Mouse (Mus musculus): ENCODE measurements around the gene Pald1. TPM values are rescaled to one million over a fixed set of nuclear protein-coding genes. Genes with fewer than 3 reads are reported as not detected.

Gene Pald1
- polyA plus RNA-seq, 1 experiment from 2014 or later = 21.8 TPM

DNA sequence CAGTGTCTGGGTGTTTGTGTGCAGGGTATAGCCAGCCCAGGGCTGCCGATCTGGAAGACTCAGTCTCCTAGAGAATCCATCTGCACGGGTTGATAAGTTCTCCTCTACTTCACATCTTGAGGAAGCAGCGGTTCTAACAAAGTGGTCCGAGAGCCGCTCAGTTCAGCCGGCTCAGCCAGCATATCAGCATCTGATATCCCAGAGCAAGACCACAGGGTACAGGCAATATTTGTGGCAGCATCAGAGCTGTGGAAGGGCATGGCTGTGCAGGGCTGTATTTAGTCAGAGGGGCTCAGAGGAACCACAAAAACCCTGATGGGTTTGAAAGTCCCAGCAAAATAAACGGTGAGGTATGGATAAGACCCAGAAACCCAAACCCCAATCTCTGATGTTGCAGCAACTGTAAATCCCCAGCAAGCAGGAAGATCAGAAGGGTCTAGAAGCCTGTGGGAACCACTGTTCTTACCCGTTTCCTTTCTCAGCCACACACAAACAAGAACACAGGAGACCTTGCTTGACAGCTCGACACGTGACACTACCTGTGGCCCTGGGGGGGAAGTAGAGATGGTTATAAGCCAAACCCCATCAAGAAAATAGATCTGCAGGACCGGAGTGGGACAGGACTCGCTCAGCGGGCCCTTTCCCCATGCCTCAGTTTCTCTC, 77.3 kb downstream of the Pald1 start:
- Histone ChIP-seq H3K9ac (no peak overlapping the region), H3K4me3 (no peak overlapping the region), H3K27ac (no peak overlapping the region), H3K4me1 (replicated peaks) (no peaks in the 10 kb centered on the region), H3K27me3 (no peaks in the 10 kb centered on the region), H3K9me3 (replicated peaks) (no peaks in the 10 kb centered on the region), H3K4me2 (no peak overlapping the region), H3K36me3 (no peaks in the 10 kb centered on the region)
- WGBS = 78% methylated on average over 13 of the region's 13 CpGs
- no peak for ATAC-seq (replicated peaks; ENCODE audit: insufficient number of reproducible peaks, insufficient read depth, low FRiP score, low read depth)

- H3K9ac ChIP-seq = no peak overlapping the region
- H3K4me2 ChIP-seq = no peak overlapping the region
- H3K27me3 ChIP-seq = no peaks in the 10 kb centered on the region
- no peak overlapping the region for H3K27ac ChIP-seq
- 78% methylated on average over 6 of the region's 6 CpGs for WGBS
- ATAC-seq (replicated peaks; ENCODE audit: insufficient number of reproducible peaks, insufficient read depth, low FRiP score, low read depth) = no peak
- no peaks in the 10 kb centered on the region for H3K4me1 ChIP-seq (replicated peaks)
- no peaks in the 10 kb centered on the region for H3K9me3 ChIP-seq (replicated peaks)
- H3K36me3 ChIP-seq = no peaks in the 10 kb centered on the region
- no peak overlapping the region for H3K4me3 ChIP-seq
Observed at GRCm38 (mm10) chr10:61304046-61304445, 79.3 kb downstream of the Pald1 start.

DNA sequence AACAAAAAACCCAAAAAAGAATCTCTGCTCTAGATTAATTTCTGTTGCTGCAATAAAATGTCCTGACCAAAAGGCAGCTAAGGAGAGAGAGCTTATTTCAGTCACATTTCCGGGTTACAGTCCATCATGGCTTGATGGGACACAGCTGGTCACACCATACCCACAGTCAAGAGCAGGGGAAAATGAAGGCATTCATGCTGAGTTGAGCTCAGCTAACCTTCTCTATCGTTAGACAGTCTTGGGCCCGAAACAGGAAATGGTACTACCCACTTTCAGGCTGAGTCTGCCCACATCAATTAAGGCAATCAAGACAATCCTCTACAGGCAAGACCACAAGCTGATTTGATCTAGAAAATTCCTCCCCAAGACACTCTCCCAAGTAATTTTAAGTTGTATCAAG, 82.3 kb downstream of the Pald1 start:
- Histone ChIP-seq H3K36me3 (no peaks in the 10 kb centered on the region), H3K27ac (no peak overlapping the region), H3K9ac (no peak overlapping the region), H3K9me3 (replicated peaks) (no peaks in the 10 kb centered on the region), H3K4me2 (no peak overlapping the region), H3K4me1 (replicated peaks) (peaks cover 12% of the 10 kb centered on the region), H3K4me3 (no peak overlapping the region), H3K27me3 (no peaks in the 10 kb centered on the region)
- 53% methylated on average over 3 of the region's 3 CpGs for WGBS
- no peak for ATAC-seq (replicated peaks; ENCODE audit: insufficient number of reproducible peaks, insufficient read depth, low FRiP score, low read depth)

- ATAC-seq (replicated peaks; ENCODE audit: insufficient number of reproducible peaks, insufficient read depth, low FRiP score, low read depth) = no peak
- H3K27me3 ChIP-seq = no peaks in the 10 kb centered on the region
Observed at GRCm38 (mm10) chr10:61297477-61297876, 85.9 kb downstream of the Pald1 start, which contains the start of gene Prf1. Prf1 (plus strand) TSS chr10:61297833.

DNA sequence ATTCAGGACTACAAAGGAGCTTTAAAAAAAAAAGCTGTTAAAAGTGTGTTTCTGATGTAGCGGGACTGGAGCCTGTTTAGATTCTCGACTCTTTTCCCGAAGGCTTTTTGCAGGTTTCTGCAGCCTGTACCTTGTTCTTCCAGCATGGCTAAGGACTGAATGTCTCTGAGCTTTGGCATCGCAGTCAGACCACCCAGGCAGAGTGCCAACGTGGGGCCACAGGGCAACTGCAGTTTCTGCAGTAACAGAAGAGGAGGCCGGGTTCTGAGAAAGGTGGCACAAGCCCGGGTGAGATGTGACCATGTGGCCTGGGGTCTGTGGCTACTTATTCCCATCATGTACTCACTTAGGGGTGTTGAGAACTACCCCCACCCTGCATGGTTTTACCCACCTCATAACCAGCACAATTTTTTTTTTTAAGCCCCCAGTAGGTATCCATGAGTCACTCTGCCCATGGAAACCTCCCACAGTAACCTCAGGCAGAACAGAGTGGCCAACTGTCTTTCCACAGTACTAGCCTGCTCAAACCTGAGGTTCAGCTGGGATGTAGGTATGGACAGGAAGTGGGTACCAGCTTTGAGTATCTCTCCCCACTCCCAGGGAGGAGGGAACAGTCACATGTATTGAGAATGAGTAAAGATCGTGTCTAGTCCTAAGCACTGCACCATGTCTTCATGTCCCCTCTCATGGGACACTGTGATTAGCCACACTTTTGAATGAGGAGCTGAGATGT, 86.5 kb downstream of the Pald1 start:
- no peaks in the 10 kb centered on the region for H3K27me3 ChIP-seq
- H3K4me1 ChIP-seq (replicated peaks) = peaks cover 12% of the 10 kb centered on the region
- ATAC-seq (replicated peaks; ENCODE audit: insufficient number of reproducible peaks, insufficient read depth, low FRiP score, low read depth) = no peak
- no peaks in the 10 kb centered on the region for H3K9me3 ChIP-seq (replicated peaks)
- no peak overlapping the region for H3K9ac ChIP-seq
- no peaks in the 10 kb centered on the region for H3K36me3 ChIP-seq
- H3K4me3 ChIP-seq = no peak overlapping the region
- no peak overlapping the region for H3K4me2 ChIP-seq
- 64% methylated on average over 8 of the region's 8 CpGs for WGBS
- H3K27ac ChIP-seq = no peak overlapping the region

More at GRCm38 (mm10) chr10:61297477-61297876, 85.9 kb downstream of the Pald1 start, which contains the start of gene Prf1:
- H3K36me3 ChIP-seq = no peaks in the 10 kb centered on the region
- no peak within 1 kb of the TSS for H3K9ac ChIP-seq
- WGBS = 54% methylated on average over 7 of the region's 7 CpGs
- H3K9me3 ChIP-seq (replicated peaks) = no peaks in the 10 kb centered on the region
- peaks cover 12% of the 10 kb centered on the region for H3K4me1 ChIP-seq (replicated peaks)
- H3K4me2 ChIP-seq = no peak within 1 kb of the TSS
- no peak within 1 kb of the TSS for H3K27ac ChIP-seq
- no peak within 1 kb of the TSS for H3K4me3 ChIP-seq

DNA sequence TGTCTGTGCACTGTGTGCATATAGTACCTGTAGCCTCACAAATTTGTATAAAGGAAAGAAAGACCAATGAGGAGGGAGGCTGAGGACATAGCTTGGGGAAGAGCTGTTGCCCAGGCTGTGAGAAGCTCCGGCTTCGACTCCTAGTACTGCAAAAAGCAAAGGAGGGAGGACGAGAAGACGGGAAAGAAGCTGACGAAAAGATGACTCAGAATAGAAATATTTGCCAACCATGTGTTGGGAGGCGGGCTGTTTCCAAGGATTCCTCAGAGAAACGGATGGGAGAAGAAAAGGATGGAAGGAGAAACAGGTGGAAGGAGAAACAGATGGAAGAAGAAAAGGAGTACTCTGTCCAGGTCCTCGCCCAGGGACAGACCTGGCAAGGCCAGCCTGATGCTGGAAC, 89.1 kb downstream of the Pald1 start:
- H3K36me3 ChIP-seq = no peaks in the 10 kb centered on the region
- no peak for ATAC-seq (replicated peaks; ENCODE audit: insufficient number of reproducible peaks, insufficient read depth, low FRiP score, low read depth)
- H3K9ac ChIP-seq = no peak overlapping the region
- H3K27me3 ChIP-seq = no peaks in the 10 kb centered on the region
- 58% methylated on average over 8 of the region's 8 CpGs for WGBS
- H3K9me3 ChIP-seq (replicated peaks) = no peaks in the 10 kb centered on the region
- H3K27ac ChIP-seq = no peak overlapping the region
- no peak overlapping the region for H3K4me3 ChIP-seq
- peaks cover 22% of the 10 kb centered on the region for H3K4me1 ChIP-seq (replicated peaks)
- H3K4me2 ChIP-seq = no peak overlapping the region

GRCm38 (mm10) chr10:61290479-61290878, 92.9 kb downstream of the Pald1 start:
- Histone ChIP-seq H3K4me3 (no peak overlapping the region), H3K9ac (no peak overlapping the region), H3K4me1 (replicated peaks) (peaks cover 22% of the 10 kb centered on the region), H3K9me3 (replicated peaks) (no peaks in the 10 kb centered on the region), H3K27ac (peak overlapping the region; percentile 88), H3K4me2 (no peak overlapping the region), H3K27me3 (no peaks in the 10 kb centered on the region), H3K36me3 (no peaks in the 10 kb centered on the region)
- 54% methylated on average over 2 of the region's 2 CpGs for WGBS
- no peak for ATAC-seq (replicated peaks; ENCODE audit: insufficient number of reproducible peaks, insufficient read depth, low FRiP score, low read depth)

- Histone ChIP-seq H3K4me2 (no peak overlapping the region), H3K9ac (no peak overlapping the region), H3K4me3 (no peak overlapping the region), H3K27ac (peak overlapping the region; percentile 88), H3K27me3 (no peaks in the 10 kb centered on the region), H3K9me3 (replicated peaks) (no peaks in the 10 kb centered on the region), H3K36me3 (no peaks in the 10 kb centered on the region), H3K4me1 (replicated peaks) (peaks cover 26% of the 10 kb centered on the region)
- 31% methylated on average over 2 of the region's 2 CpGs for WGBS
- ATAC-seq (replicated peaks; ENCODE audit: insufficient number of reproducible peaks, insufficient read depth, low FRiP score, low read depth) = peak; percentile 66; the same call in 1 of the 2 replicates
Observed at GRCm38 (mm10) chr10:61290016-61290415, 93.3 kb downstream of the Pald1 start.

DNA sequence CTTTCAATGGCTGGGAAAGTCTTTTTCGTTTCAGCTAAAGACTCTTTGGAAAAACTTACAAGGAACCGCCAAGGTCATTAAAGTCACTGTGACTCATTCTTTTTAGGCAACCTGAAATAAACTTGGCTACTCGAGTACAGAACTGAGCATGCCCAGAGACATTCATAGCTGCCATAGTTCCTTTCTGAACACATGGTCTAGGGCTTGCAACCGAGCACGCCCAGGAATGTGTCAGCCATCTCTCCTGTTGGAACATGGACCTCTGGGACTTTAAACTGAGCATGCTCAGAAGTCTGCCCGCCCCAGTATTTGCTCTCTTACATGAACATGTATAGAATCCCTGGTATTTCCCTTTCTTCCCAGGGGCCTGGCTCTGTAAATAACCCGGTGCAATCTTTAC, 97.1 kb downstream of the Pald1 start:
- peaks cover 30% of the 10 kb centered on the region for H3K4me1 ChIP-seq (replicated peaks)
- 44% methylated on average over 7 of the region's 7 CpGs for WGBS
- no peaks in the 10 kb centered on the region for H3K36me3 ChIP-seq
- peak; percentile 45 for ATAC-seq (replicated peaks; ENCODE audit: insufficient number of reproducible peaks, insufficient read depth, low FRiP score, low read depth)
- H3K4me2 ChIP-seq = 0 out of 2 replicates have a peak overlapping the region, but pooled peaks have one; percentile 6
- H3K9ac ChIP-seq = no peak overlapping the region
- H3K27ac ChIP-seq = peak overlapping the region; percentile 65
- H3K27me3 ChIP-seq = no peaks in the 10 kb centered on the region
- no peaks in the 10 kb centered on the region for H3K9me3 ChIP-seq (replicated peaks)
- no peak overlapping the region for H3K4me3 ChIP-seq

GRCm38 (mm10) chr10:61285271-61285670, 98.1 kb downstream of the Pald1 start:
- Histone ChIP-seq H3K9me3 (replicated peaks) (no peaks in the 10 kb centered on the region), H3K4me3 (no peak overlapping the region), H3K27ac (peak overlapping the region; percentile 65; the same call in 1 of the 2 replicates), H3K4me1 (replicated peaks) (peaks cover 23% of the 10 kb centered on the region), H3K9ac (no peak overlapping the region), H3K4me2 (no peak overlapping the region), H3K27me3 (no peaks in the 10 kb centered on the region), H3K36me3 (no peaks in the 10 kb centered on the region)
- 66% methylated on average over 11 of the region's 11 CpGs for WGBS
- no peak for ATAC-seq (replicated peaks; ENCODE audit: insufficient number of reproducible peaks, insufficient read depth, low FRiP score, low read depth)

GRCm38 (mm10) chr10:61284309-61284708, 99.0 kb downstream of the Pald1 start:
- 82% methylated on average over 4 of the region's 4 CpGs for WGBS
- Histone ChIP-seq H3K27ac (no peak overlapping the region), H3K4me2 (no peak overlapping the region), H3K9ac (no peak overlapping the region), H3K4me3 (no peak overlapping the region), H3K4me1 (replicated peaks) (peaks cover 20% of the 10 kb centered on the region), H3K27me3 (no peaks in the 10 kb centered on the region), H3K9me3 (replicated peaks) (no peaks in the 10 kb centered on the region), H3K36me3 (no peaks in the 10 kb centered on the region)
- ATAC-seq (replicated peaks; ENCODE audit: insufficient number of reproducible peaks, insufficient read depth, low FRiP score, low read depth) = no peak
